Mouse (Mus musculus) gonadal fat pad, adult 2 months (tissue): ENCODE data around the gene Dock1. TPM values are rescaled to one million over a fixed set of nuclear protein-coding genes. Genes with fewer than 3 reads are reported as not detected.

Experiments
- DNase-seq: peaks from one replicate; pipeline ENCODE4 v3.0.0-alpha.2; 2012; ENCODE audit warnings: low read depth
- polyA plus RNA-seq: library from polyadenylated mRNA; depleted of rRNA; stranded (reverse); fragments of >200 nt; gene quantifications from 2 replicates; pipeline ENCODE4 v1.2.3, GENCODE M21; 2012

The Dock1 gene
- polyA plus RNA-seq, 1 experiment, result 13.0 TPM

GRCm38 (mm10) chr7:134959086-134959485 is 288.6 kb downstream of the Dock1 start:
- no peak for DNase-seq

GRCm38 (mm10) chr7:134960871-134961270 is 290.4 kb downstream of the Dock1 start:
- DNase-seq, result no peak

GRCm38 (mm10) chr7:134961608-134962007 is 291.2 kb downstream of the Dock1 start:
- DNase-seq, result no peak

- no peak for DNase-seq
These were observed 319.8 kb downstream of the Dock1 start for GRCm38 (mm10) chr7:134990244-134990643.

GRCm38 (mm10) chr7:134990911-134991310 is 320.5 kb downstream of the Dock1 start:
- DNase-seq, result no peak

- DNase-seq, result no peak
These were observed 324.5 kb downstream of the Dock1 start for GRCm38 (mm10) chr7:134994983-134995382.

DNA sequence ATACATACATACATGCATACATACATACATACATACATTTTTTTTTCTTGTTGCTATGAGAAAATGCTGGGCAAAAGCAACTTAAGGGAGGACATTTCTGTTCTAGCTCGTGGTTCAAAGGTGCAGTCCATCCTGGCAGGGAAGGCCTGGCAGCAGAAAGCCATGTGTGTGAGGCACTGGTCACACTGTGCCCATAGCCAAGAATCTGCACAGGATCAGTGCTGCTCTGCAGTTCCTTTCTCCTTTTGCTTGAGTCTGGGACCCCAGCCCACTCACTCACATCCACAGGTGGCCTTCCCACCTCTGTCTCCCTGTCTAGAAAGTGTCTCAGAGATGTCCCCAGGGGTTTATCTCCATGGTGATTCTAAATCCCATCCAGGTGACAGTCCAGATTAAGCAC is 331.8 kb downstream of the Dock1 start:
- no peak for DNase-seq

- peak; percentile 77 for DNase-seq
These were observed 332.4 kb downstream of the Dock1 start for GRCm38 (mm10) chr7:135002891-135003290.

- DNase-seq, result no peak
These were observed 335.6 kb downstream of the Dock1 start for GRCm38 (mm10) chr7:135005964-135006560.

DNA sequence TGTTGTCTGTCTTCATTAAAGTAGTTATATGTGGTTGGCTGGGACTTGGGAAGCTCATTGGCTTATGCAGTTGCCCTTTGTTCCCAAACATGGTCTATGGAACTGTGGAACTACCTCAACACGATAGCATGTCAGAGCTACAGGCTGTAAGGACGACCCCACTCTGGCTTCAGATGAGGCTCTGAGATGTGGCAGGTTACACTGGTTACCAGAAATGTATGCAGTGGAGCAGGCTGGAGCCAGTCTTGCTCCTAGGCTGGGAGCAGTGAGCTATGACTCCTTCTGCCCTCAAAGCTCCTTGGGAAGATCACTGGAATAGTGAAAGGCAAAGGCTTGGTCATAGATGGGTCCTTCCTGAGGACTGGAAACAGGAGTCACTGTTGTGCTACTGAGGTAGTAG is 337.6 kb downstream of the Dock1 start:
- DNase-seq, result no peak

DNA sequence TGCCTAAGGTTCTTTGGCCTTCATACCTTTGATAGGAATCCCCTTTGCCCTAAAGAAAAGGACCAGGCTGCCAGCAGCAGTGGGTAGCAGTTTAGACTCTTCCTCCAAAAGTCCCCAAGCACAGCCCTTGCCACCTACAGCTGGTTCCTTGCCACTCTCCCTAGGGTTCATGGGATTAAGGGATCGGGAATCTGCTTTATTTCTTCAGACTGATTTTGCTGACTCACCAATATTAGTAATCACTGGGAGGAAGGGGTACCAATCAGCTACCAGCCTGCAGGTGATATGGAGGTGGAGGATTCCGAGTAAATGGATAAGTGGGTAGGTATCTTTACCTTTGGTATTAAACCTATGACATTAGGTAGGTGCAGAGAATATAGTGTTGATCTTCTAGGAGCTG is 340.5 kb downstream of the Dock1 start:
- DNase-seq, result no peak

GRCm38 (mm10) chr7:135017531-135017930 is 347.1 kb downstream of the Dock1 start:
- no peak for DNase-seq

GRCm38 (mm10) chr7:135020762-135021161 is 350.3 kb downstream of the Dock1 start:
- no peak for DNase-seq

DNA sequence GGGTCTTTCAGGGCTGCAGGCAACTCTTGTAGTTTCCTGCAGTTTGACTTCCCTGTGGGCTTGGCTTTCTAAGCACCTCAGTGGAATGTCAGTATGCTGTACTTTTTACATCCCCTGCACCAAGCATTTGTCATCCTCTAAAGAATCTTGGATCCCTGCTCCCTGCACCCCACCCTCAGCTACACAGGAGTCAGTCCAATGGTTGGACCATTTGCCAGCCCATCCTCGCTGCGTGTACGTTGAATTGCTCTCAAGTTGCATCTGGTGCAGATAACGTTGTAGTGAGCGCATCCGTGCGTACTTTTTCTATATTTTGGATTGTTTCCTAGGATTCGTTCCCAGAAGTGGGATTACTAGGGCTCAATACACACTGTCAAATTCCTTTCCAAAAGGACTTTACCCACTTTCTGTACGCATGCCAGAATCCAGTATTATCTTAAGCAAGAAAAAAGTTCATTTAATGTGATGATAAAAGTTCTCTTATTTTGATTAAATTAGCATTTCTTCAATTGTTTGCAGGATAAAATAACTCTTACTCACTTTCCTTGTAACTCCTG is 351.2 kb downstream of the Dock1 start:
- DNase-seq, result no peak

GRCm38 (mm10) chr7:135024531-135024930 is 354.1 kb downstream of the Dock1 start:
- DNase-seq, result no peak

GRCm38 (mm10) chr7:135028716-135029115 is 358.3 kb downstream of the Dock1 start:
- no peak for DNase-seq

DNA sequence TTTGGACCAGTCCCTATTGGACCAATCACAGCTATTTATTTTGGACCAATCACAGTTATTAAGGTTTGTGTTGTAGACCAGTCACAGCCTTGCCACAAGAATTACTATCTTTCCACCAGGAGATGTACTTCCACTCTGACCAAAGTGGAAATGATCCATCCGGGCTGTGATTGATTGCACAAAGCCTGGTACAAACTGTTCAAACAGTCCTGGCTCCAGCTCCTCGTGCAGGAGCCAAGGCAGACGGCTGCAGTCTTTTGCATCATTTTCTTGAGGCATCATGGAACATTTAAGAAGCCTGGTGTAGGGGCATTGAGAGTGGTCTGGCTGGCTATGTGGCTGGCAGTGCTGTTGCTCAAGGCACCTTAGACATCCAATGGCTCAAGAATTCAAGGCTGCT is 358.7 kb downstream of the Dock1 start:
- no peak for DNase-seq

GRCm38 (mm10) chr7:135031466-135031865 is 361.0 kb downstream of the Dock1 start:
- no peak for DNase-seq

GRCm38 (mm10) chr7:135034811-135035210 is 364.4 kb downstream of the Dock1 start:
- DNase-seq, result no peak

- no peak for DNase-seq
These were observed 365.2 kb downstream of the Dock1 start for GRCm38 (mm10) chr7:135035651-135036050.

DNA sequence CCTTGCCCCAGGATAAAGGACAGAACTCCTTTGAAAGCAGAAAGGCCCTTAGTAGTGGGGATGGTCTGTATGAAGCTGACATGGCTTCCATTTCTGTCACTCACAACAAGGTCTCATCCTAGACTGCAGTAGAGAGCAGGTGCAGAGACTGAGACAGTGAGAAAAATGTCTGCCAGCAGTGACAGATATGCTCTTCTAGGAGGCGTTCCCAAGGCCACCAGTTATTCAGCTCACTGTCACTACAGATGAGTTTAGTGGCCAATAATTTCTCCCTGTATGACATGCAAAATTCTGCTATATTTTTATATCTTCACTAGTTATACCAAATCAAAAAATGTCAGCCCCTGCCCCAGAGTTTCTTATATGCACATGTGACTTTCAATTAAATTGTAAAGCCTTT is 368.5 kb downstream of the Dock1 start:
- DNase-seq, result no peak

- DNase-seq, result no peak
These were observed 373.7 kb downstream of the Dock1 start for GRCm38 (mm10) chr7:135043931-135044765.

GRCm38 (mm10) chr7:135049416-135049815 is 379.0 kb downstream of the Dock1 start:
- DNase-seq, result no peak
